Mouse (Mus musculus) left cerebral cortex, adult 9 months (tissue): ENCODE data around the gene Zfp592.

Source experiments
- DNase-seq, 2 experiments: peaks; one replicate each; pipeline ENCODE4 v3.0.0; 2022; ENCODE audit warnings: low spot score in 2 of 2

Gene Zfp592

DNA sequence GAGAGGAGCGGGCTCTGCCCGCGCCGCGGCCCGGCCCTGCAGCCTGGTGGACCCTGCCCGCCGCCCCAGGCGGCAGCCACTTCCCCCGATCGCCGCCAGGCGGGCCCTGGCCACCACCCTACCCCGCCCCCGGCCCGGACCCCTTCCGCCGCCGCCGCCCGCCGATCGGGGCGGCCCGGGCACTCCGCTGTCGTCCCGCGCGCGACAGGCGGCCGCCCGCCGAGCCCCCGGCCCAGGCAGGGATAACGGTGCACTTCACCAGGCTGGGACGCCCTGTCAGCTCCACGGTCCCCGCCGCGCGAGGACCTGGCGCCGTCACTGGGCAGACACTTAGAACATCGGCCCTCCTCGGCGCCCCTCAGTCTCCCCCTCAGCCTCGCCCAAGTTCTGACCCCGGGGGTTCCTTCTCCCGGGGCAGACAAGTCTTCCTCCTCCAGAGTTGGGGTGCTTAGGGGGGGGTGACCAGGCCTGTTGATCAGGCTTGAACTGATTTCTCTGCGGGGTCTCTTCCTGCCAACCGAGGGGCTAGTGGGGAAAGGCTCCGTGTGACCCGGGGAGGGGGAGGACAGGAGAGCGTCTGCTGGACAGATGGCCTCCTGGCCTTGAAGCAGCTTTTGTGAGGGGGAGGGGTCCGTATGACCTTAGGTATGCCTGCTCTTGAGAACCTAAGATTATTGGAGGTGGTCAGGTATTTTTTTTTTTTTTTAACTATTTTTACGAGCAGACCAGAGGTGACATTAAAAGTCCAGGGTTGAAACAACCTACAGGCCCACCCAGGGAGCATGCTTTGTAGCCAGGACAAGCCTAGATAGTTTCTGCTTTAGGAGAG is 567 bp downstream of the Zfp592 start:
- DNase-seq = peak in 1 of 2 experiments; percentile 38

GRCm38 (mm10) chr7:80994663-80995005 is 1.2 kb downstream of the Zfp592 start:
- no peak for DNase-seq

- DNase-seq = no peak
Observed at GRCm38 (mm10) chr7:80995266-80996146, 2.0 kb downstream of the Zfp592 start.

DNA sequence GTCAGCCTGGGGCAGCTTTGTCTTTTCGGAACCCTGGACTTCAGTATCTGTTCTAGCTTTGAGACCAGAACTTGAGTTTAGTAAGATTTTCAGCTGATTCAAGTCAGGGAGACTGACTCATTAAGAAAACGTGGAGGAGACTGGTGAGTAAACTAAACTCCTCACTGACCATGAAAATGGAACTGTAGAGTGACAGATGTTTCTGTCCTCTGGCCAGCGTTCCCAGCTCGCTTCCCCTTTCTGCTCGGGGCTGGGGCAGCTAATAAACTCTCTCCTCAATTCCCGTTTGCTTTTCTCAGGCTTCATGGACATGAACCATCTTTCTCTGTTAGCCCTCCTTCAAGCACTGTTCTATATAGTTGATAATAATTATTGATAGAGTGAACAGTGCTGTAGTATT is 4.3 kb downstream of the Zfp592 start:
- no peak for DNase-seq

GRCm38 (mm10) chr7:80999536-80999935 is 6.1 kb downstream of the Zfp592 start:
- DNase-seq = no peak

GRCm38 (mm10) chr7:81001844-81002243 is 8.4 kb downstream of the Zfp592 start:
- no peak for DNase-seq

GRCm38 (mm10) chr7:81004556-81005079 is 11.1 kb downstream of the Zfp592 start:
- DNase-seq = no peak

DNA sequence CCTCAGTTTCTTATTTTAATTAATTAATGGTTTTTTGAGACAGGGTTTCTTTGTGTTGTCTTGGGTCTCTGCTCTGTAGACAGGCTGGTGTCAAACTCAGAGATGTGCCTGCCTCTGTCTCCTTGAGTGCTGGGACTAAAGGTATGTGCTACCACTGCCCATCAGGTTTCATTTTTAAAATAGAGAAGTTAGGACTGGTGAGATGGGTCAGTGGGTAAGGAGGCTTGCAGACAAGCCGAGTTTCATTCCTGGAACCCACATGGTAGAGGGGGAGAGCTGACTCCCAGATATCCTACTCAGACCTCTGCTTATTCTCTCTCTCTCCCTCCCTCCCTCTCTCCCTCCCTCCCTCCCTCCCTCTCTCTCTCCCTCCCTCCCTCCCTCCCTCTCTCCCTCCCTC is 12.5 kb downstream of the Zfp592 start:
- DNase-seq = no peak

DNA sequence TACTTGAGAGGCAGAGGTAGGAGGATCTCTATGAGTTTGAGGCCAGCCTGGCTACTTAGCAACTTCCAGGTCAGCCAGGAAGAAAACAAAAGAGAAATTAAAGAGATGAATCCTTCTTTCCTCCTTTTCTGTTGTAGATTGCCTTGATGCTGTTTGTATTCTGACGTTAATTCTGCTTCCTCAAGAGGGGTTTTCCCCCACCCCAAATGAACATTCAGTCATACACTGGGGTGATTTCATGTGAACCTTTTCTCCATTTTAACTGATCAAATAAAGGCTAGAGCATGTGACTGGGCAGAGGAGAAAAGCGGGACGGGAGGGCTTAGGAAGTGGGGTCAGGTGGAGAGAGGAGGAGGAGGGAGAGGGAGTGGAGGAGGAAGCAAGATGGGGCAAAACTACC is 14.8 kb downstream of the Zfp592 start:
- no peak for DNase-seq

DNA sequence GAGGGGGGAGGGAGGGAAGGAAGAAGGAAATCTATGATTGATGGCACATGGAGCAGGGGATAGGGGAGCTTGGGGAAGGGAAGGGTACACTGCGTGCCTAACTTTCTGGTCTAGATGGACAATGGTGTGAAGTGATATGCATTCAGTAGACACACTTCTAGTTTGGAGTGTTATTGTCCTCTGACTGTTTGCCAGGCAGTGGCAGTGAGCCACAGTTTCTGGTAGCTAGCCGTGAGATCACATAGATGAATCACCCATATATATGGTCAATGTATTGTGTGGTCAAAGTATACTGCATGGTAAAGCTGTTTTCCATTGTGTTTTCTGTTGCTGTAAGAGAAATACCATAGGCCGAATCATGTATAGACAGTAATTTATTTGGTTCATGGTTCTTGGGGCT is 18.1 kb downstream of the Zfp592 start:
- no peak for DNase-seq

DNA sequence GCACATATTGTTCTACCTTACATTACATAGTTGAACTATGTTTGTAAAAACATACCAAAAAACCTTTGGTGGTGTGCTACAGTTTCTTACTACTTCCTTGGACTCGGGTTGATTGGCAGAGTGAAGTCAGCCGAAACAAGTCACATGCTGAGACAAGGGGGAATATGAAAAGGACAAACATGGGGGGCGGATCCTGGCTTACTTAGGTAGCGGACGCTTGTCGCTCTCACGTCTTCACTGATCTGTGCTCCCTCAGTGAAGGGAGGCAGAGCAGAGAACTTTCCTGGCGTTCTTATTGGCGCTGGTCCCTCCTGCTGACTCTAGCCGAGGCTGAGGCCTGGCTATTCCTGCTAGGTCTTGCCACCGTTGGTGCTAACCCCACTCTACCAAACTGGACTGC is 26.8 kb downstream of the Zfp592 start:
- no peak for DNase-seq

- DNase-seq = no peak
Observed at GRCm38 (mm10) chr7:81022731-81023130, 29.2 kb downstream of the Zfp592 start.

GRCm38 (mm10) chr7:81024118-81024517 is 30.6 kb downstream of the Zfp592 start:
- DNase-seq = no peak

DNA sequence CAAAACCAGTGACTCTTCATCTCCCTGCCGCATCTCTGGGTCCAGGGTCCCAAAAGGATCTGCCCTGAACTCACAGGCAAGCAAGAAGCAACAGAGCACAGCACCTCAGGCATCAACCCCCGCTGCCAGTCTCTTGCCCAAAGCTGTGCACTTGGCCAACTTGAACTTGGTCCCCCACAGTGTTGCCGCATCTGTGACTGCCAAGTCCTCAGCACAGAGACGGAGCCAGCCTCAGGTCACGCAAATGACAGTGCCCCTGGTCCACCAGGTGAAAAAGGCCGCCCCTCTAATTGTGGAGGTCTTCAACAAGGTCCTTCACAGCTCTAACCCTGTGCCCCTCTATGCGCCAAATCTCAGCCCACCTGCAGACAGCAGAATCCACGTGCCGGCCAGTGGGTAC is 31.2 kb downstream of the Zfp592 start:
- no peak for DNase-seq

- DNase-seq = no peak
Observed at GRCm38 (mm10) chr7:81025751-81026150, 32.3 kb downstream of the Zfp592 start.

DNA sequence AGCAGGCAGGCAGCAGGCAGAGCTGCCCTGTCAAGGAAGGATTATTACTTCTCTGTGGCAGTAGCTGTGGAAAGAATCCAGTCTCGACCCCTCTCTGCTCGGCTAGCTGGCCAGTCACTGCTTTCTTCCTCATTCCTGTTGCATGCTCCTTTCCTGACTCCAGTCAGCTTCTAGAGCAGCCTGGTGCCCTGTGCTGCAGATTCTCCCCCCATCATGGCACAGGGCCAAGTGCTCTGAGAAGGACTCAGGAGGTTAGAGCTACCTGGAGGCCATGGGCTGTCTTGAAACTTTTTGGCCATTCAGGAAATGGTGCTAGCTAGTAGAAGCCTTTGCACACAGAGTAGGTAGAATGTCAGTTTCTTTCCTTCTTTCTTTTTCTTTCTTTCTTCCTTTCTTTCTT is 46.2 kb downstream of the Zfp592 start:
- DNase-seq = no peak

GRCm38 (mm10) chr7:81043023-81043620 is 49.6 kb downstream of the Zfp592 start:
- peak in 1 of 2 experiments; percentile 25 for DNase-seq

GRCm38 (mm10) chr7:81047847-81048246 is 54.4 kb downstream of the Zfp592 start:
- no peak for DNase-seq

GRCm38 (mm10) chr7:81048513-81048912 is 55.0 kb downstream of the Zfp592 start:
- DNase-seq = no peak

DNA sequence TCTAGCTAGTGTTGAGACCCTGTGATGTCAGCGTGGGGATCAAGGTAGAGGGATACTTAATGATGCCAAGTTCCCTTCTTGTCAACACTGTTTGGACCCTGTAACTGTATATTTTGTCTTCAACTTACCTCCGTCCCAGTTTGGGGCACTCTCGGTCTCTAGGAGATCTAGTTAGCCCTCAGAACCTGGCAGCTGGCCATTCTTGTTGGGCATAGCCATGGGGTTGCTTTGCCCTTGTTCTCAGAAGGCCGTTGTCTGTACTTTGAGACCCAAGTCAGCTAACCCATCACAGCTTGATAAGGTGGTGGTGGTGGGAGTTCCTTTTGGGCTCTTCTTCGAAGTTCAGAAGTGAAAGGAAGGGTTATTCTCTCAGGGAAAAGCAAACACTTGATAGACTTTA is 56.5 kb downstream of the Zfp592 start:
- DNase-seq = no peak

- DNase-seq = no peak
Observed at GRCm38 (mm10) chr7:81055709-81056370, 62.4 kb downstream of the Zfp592 start.

- no peak for DNase-seq
Observed at GRCm38 (mm10) chr7:81057471-81057870, 64.0 kb downstream of the Zfp592 start, which contains the start of gene Alpk3. Alpk3 (plus strand) TSS chr7:81057600.
